Mouse (Mus musculus) regulatory T cell (primary cell): Measurements from ENCODE around the gene Hpcal1.

Experiments used
- in situ Hi-C: fragments of 300-600 bp; cut with MboI, MseI; formaldehyde crosslinking; loops from one replicate; pipeline ENCODE4 v1.15.1; 2025; ENCODE audit warnings: high pct_unique_total_duplicates

Hpcal1 gene

GRCm38 (mm10) chr12:17710747-17711092, 20.1 kb downstream of the Hpcal1 start:
- in situ Hi-C loops: no loop called here

- in situ Hi-C loops: no loop called here
Observed at GRCm38 (mm10) chr12:17711731-17712388, 21.2 kb downstream of the Hpcal1 start.

GRCm38 (mm10) chr12:17712571-17712970, 21.9 kb downstream of the Hpcal1 start:
- in situ Hi-C loops: no loop called here

- in situ Hi-C loops: no loop called here
Observed at GRCm38 (mm10) chr12:17715720-17716478, 25.2 kb downstream of the Hpcal1 start.

- in situ Hi-C loops: no loop called here
Observed at GRCm38 (mm10) chr12:17717257-17717656, 26.6 kb downstream of the Hpcal1 start.

- in situ Hi-C loops: no loop called here
Observed at GRCm38 (mm10) chr12:17718146-17718545, 27.5 kb downstream of the Hpcal1 start.

- in situ Hi-C loops: no loop called here
Observed at GRCm38 (mm10) chr12:17721058-17721457, 30.4 kb downstream of the Hpcal1 start.

GRCm38 (mm10) chr12:17722452-17723181, 32.0 kb downstream of the Hpcal1 start:
- in situ Hi-C loops: no loop called here

GRCm38 (mm10) chr12:17723182-17723570, 32.5 kb downstream of the Hpcal1 start:
- in situ Hi-C loops: no loop called here

- in situ Hi-C loops: no loop called here
Observed at GRCm38 (mm10) chr12:17723999-17724398, 33.3 kb downstream of the Hpcal1 start.

GRCm38 (mm10) chr12:17724412-17725090, 33.9 kb downstream of the Hpcal1 start:
- in situ Hi-C loops: no loop called here

- in situ Hi-C loops: no loop called here
Observed at GRCm38 (mm10) chr12:17725592-17725991, 34.9 kb downstream of the Hpcal1 start.

- in situ Hi-C loops: no loop called here
Observed at GRCm38 (mm10) chr12:17726576-17727320, 36.1 kb downstream of the Hpcal1 start.

GRCm38 (mm10) chr12:17727676-17728339, 37.2 kb downstream of the Hpcal1 start:
- in situ Hi-C loops: no loop called here

GRCm38 (mm10) chr12:17729211-17729900, 38.7 kb downstream of the Hpcal1 start:
- in situ Hi-C loops: no loop called here

GRCm38 (mm10) chr12:17732006-17732405, 41.4 kb downstream of the Hpcal1 start:
- in situ Hi-C loops: no loop called here

- in situ Hi-C loops: no loop called here
Observed at GRCm38 (mm10) chr12:17732546-17732945, 41.9 kb downstream of the Hpcal1 start.

GRCm38 (mm10) chr12:17733114-17733904, 42.7 kb downstream of the Hpcal1 start:
- in situ Hi-C loops: no loop called here

- in situ Hi-C loops: no loop called here
Observed at GRCm38 (mm10) chr12:17736396-17736795, 45.7 kb downstream of the Hpcal1 start.
